Mouse (Mus musculus): ENCODE results near the gene Nppa. TPM values are rescaled to one million over a fixed set of nuclear protein-coding genes. Genes with fewer than 3 reads are reported as not detected.
"Not testable (repeated sequence)": the region's sequence is repeated elsewhere in the genome, so short reads cannot be mapped to it uniquely, and the experiment has no call there.

The Nppa gene
- polyA plus RNA-seq, 1 experiment from 2014 or later = 2.3 TPM

DNA sequence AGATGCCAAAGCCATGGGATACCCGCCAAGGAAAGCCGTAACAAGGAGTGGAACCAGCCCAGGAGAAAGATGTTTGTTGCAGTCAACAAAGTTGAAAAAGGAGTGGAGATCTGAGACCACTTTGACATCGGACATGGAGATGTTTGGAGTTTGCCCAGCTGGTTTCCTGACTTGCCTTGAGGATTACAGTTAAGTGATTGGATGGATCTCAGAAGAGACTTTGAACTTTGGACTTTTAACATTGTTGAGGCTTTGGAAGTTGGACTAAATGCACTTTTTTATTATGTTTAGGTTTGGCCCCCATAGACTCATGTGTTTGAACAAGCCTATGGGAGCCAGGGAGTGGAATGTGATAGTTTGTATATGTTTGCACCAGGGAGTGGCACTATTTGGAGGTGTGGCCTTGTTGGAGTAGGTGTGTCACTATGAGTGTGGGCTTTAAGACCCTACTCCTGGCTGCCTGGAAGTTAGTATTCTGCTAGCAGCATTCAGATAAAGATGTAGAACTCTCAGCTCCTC lies 49.9 kb downstream of the Nppa start:
- H3K36me3 ChIP-seq (ENCODE audit: control insufficient read depth, insufficient read depth, low read length) = peaks cover 55% of the 10 kb centered on the region
- H3K9me3 ChIP-seq (ENCODE audit: control insufficient read depth, low read depth, low read length); H3K4me2 ChIP-seq (replicated peaks; ENCODE audit: low read depth, low read length); H3K9ac ChIP-seq (replicated peaks; ENCODE audit: low read depth, low read length); H3K27ac ChIP-seq (ENCODE audit: low read length); ATAC-seq (ENCODE audit: insufficient number of reproducible peaks, insufficient read depth, low FRiP score, low read depth); H3K27me3 ChIP-seq (ENCODE audit: control insufficient read depth, insufficient read depth, low read length); H3K4me1 ChIP-seq (ENCODE audit: control insufficient read depth, insufficient read depth, low read length); H3K4me3 ChIP-seq (ENCODE audit: low read depth, low read length): not testable (repeated sequence)
- 87% methylated on average over 3 of the region's 3 CpGs for WGBS

- WGBS = 92% methylated on average over 13 of the region's 13 CpGs
- Histone ChIP-seq H3K36me3 (ENCODE audit: control insufficient read depth, insufficient read depth, low read length) (peaks cover 62% of the 10 kb centered on the region), H3K27ac (ENCODE audit: low read length) (no peak overlapping the region), H3K4me2 (replicated peaks; ENCODE audit: low read depth, low read length) (no peak overlapping the region), H3K9me3 (ENCODE audit: control insufficient read depth, low read depth, low read length) (no peaks in the 10 kb centered on the region), H3K4me3 (ENCODE audit: low read depth, low read length) (no peak overlapping the region), H3K9ac (replicated peaks; ENCODE audit: low read depth, low read length) (no peak overlapping the region), H3K27me3 (ENCODE audit: control insufficient read depth, insufficient read depth, low read length) (no peaks in the 10 kb centered on the region), H3K4me1 (ENCODE audit: control insufficient read depth, insufficient read depth, low read length) (no peaks in the 10 kb centered on the region)
- ATAC-seq (ENCODE audit: insufficient number of reproducible peaks, insufficient read depth, low FRiP score, low read depth) = no peak
These were observed 50.7 kb downstream of the Nppa start for GRCm38 (mm10) chr4:148051046-148051776.

Other genes with a start within 250 kb of the Nppa start
- gene Zfp984, start 190.9 kb upstream of the Nppa start, polyA plus RNA-seq (2014; fragmentation: Nextera tagmentation; extraction: Ambion mirVana) = 10.6 and 12.3 TPM in 2 replicates
- gene Zfp933, start 152.4 kb upstream of the Nppa start, polyA plus RNA-seq (2014; fragmentation: Nextera tagmentation; extraction: Ambion mirVana) = 4.9 and 7.9 TPM in 2 replicates
- 32.9 and 33.1 TPM in 2 replicates for gene Miip, start 131.9 kb upstream of the Nppa start, polyA plus RNA-seq (2014; fragmentation: Nextera tagmentation; extraction: Ambion mirVana)
- 8.6 and 10.0 TPM in 2 replicates for gene Fv1, start 131.7 kb upstream of the Nppa start, polyA plus RNA-seq (2014; fragmentation: Nextera tagmentation; extraction: Ambion mirVana)
- 26.5 and 29.8 TPM in 2 replicates for gene Mfn2, start 96.0 kb upstream of the Nppa start, polyA plus RNA-seq (2014; fragmentation: Nextera tagmentation; extraction: Ambion mirVana)
- 53.0 and 56.0 TPM in 2 replicates for gene Plod1, start 64.0 kb upstream of the Nppa start, polyA plus RNA-seq (2014; fragmentation: Nextera tagmentation; extraction: Ambion mirVana)
- 17.6 and 20.0 TPM in 2 replicates for gene 2510039O18Rik, start 59.8 kb upstream of the Nppa start, polyA plus RNA-seq (2014; fragmentation: Nextera tagmentation; extraction: Ambion mirVana)
- not detected in 2 replicates for gene Nppb, start 14.9 kb upstream of the Nppa start, polyA plus RNA-seq (2014; fragmentation: Nextera tagmentation; extraction: Ambion mirVana)
- gene Clcn6, start 38.1 kb downstream of the Nppa start, polyA plus RNA-seq (2014; fragmentation: Nextera tagmentation; extraction: Ambion mirVana) = 6.2 and 6.6 TPM in 2 replicates
- gene Mthfr, start 38.4 kb downstream of the Nppa start, polyA plus RNA-seq (2014; fragmentation: Nextera tagmentation; extraction: Ambion mirVana) = 18.0 and 18.4 TPM in 2 replicates
- 12.8 and 13.3 TPM in 2 replicates for gene Agtrap, start 87.3 kb downstream of the Nppa start, polyA plus RNA-seq (2014; fragmentation: Nextera tagmentation; extraction: Ambion mirVana)
- gene Mad2l2, start 129.7 kb downstream of the Nppa start, polyA plus RNA-seq (2014; fragmentation: Nextera tagmentation; extraction: Ambion mirVana) = 51.2 and 54.7 TPM in 2 replicates
- 0.07 and 0.20 TPM in 2 replicates for gene Draxin, start 130.0 kb downstream of the Nppa start, polyA plus RNA-seq (2014; fragmentation: Nextera tagmentation; extraction: Ambion mirVana)
- gene Fbxo6, start 151.4 kb downstream of the Nppa start, polyA plus RNA-seq (2014; fragmentation: Nextera tagmentation; extraction: Ambion mirVana) = 13.9 and 17.6 TPM in 2 replicates
- gene Fbxo44, start 159.8 kb downstream of the Nppa start, polyA plus RNA-seq (2014; fragmentation: Nextera tagmentation; extraction: Ambion mirVana) = 11.9 and 14.2 TPM in 2 replicates
- 1.3 and 1.7 TPM in 2 replicates for gene Fbxo2, start 159.9 kb downstream of the Nppa start, polyA plus RNA-seq (2014; fragmentation: Nextera tagmentation; extraction: Ambion mirVana)

Data from stomach, embryonic 14.5 days (tissue).